Mouse (Mus musculus) heart, embryonic 10.5 days (tissue): Measurements from ENCODE around the gene Arid2. TPM values are rescaled to one million over a fixed set of nuclear protein-coding genes. Genes with fewer than 3 reads are reported as not detected.
A peak's percentile ranks its signal among the peaks of the same experiment; 100 is the strongest.
"Not testable (repeated sequence)": the region's sequence is repeated elsewhere in the genome, so short reads cannot be mapped to it uniquely, and the experiment has no call there.

Experiments
- DNase-seq: peaks from one replicate; pipeline ENCODE4 v3.0.0-alpha.2; 2017; ENCODE audit warnings: low spot score
- H3K27ac ChIP-seq: fragments of 300-500 bp; sonication (generic); 2 replicates; pipeline ENCODE4 v1.5.1; 2016; ENCODE audit warnings: mild to moderate bottlenecking
- H3K27me3 ChIP-seq: fragments of 300-500 bp; sonication (generic); 2 replicates; pipeline ENCODE4 v1.6.1; 2016; ENCODE audit warnings: mild to moderate bottlenecking; ENCODE audit not compliant: poor library complexity, insufficient read depth, severe bottlenecking
- H3K36me3 ChIP-seq: fragments of 300-500 bp; sonication (generic); 2 replicates; pipeline ENCODE4 v1.6.1; 2016; ENCODE audit warnings: mild to moderate bottlenecking, moderate library complexity
- H3K4me1 ChIP-seq: fragments of 300-500 bp; sonication (generic); 2 replicates; pipeline ENCODE4 v1.6.1; 2016; ENCODE audit warnings: mild to moderate bottlenecking
- H3K4me3 ChIP-seq: fragments of 300-500 bp; sonication (generic); 2 replicates; pipeline ENCODE4 v1.5.1; 2016; ENCODE audit warnings: mild to moderate bottlenecking, moderate library complexity
- H3K9me3 ChIP-seq: fragments of 300-500 bp; sonication (generic); 2 replicates; pipeline ENCODE4 v1.6.1; 2016; ENCODE audit warnings: mild to moderate bottlenecking, moderate library complexity
- WGBS: fragments of 180-500 bp; shearing (Covaris S2); methylation state at CpG from one replicate; pipeline ENCODE4 v1.1.7; 2016; 5-methylcytosine and 5-hydroxymethylcytosine counted together
- polyA plus RNA-seq: library from polyadenylated mRNA; unstranded; fragments of >200 nt; fragmentation: Nextera tagmentation; extraction: Ambion mirVana; gene quantifications from 2 replicates; pipeline ENCODE4 v1.2.1, GENCODE M21; 2016

Gene Arid2
- 18.3 and 22.0 TPM in 2 replicates for polyA plus RNA-seq

- whole genome bisulfite sequencing = 2% methylated on average over 51 of the region's 67 CpGs
- H3K9me3 ChIP-seq = no peaks in the 10 kb centered on the region
These were observed at the start of gene Arid2 for GRCm38 (mm10) chr15:96287369-96287975. TSS of gene Arid2 (plus strand) at chr15:96287518.

GRCm38 (mm10) chr15:96238071-96238470, 49.2 kb upstream of the Arid2 start:
- no peak overlapping the region for H3K4me3 ChIP-seq
- no peak overlapping the region for H3K27ac ChIP-seq
- no peaks in the 10 kb centered on the region for H3K4me1 ChIP-seq
- WGBS = 77% methylated on average over 4 of the region's 4 CpGs
- no peak for DNase-seq
- no peaks in the 10 kb centered on the region for H3K9me3 ChIP-seq
- H3K27me3 ChIP-seq = no peaks in the 10 kb centered on the region
- no peaks in the 10 kb centered on the region for H3K36me3 ChIP-seq

More at GRCm38 (mm10) chr15:96287369-96287975, at the start of gene Arid2:
- Histone ChIP-seq H3K36me3 (peaks cover 9% of the 10 kb centered on the region; the same call in 1 of the 2 replicates), H3K4me3 (peak within 1 kb of the TSS; percentile 89), H3K4me1 (peaks cover 5% of the 10 kb centered on the region; the same call in 1 of the 2 replicates), H3K27ac (peak within 1 kb of the TSS; percentile 100), H3K27me3 (no peaks in the 10 kb centered on the region)
- DNase-seq = peak; percentile 87

GRCm38 (mm10) chr15:96244171-96244570, 43.1 kb upstream of the Arid2 start:
- no peaks in the 10 kb centered on the region for H3K9me3 ChIP-seq
- WGBS = 86% methylated on average over 6 of the region's 6 CpGs
- H3K27me3 ChIP-seq = no peaks in the 10 kb centered on the region
- H3K36me3 ChIP-seq = no peaks in the 10 kb centered on the region
- H3K4me1 ChIP-seq = 0 out of 2 replicates have a peak, but pooled peaks cover 3% of the 10 kb centered on the region
- H3K4me3 ChIP-seq = no peak overlapping the region
- DNase-seq = no peak
- H3K27ac ChIP-seq = no peak overlapping the region

- not testable (repeated sequence) for DNase-seq, H3K36me3 ChIP-seq
- 48% methylated on average over 10 of the region's 10 CpGs for WGBS
These were observed 42.6 kb upstream of the Arid2 start for GRCm38 (mm10) chr15:96244715-96245114.

GRCm38 (mm10) chr15:96253827-96254226, 33.5 kb upstream of the Arid2 start:
- Histone ChIP-seq H3K9me3 (no peaks in the 10 kb centered on the region), H3K36me3 (no peaks in the 10 kb centered on the region), H3K27ac (peak overlapping the region; percentile 59), H3K4me3 (peak overlapping the region; percentile 54), H3K27me3 (no peaks in the 10 kb centered on the region), H3K4me1 (peaks cover 9% of the 10 kb centered on the region)
- DNase-seq = no peak
- 2% methylated on average over 7 of the region's 7 CpGs for WGBS

More at GRCm38 (mm10) chr15:96244715-96245114, 42.6 kb upstream of the Arid2 start:
- H3K27ac ChIP-seq, H3K9me3 ChIP-seq, H3K4me1 ChIP-seq, H3K4me3 ChIP-seq, H3K27me3 ChIP-seq: not testable (repeated sequence)

- H3K27me3 ChIP-seq = no peaks in the 10 kb centered on the region
- no peaks in the 10 kb centered on the region for H3K36me3 ChIP-seq
- DNase-seq = no peak
- peak overlapping the region; percentile 59 for H3K27ac ChIP-seq
- H3K9me3 ChIP-seq = no peaks in the 10 kb centered on the region
- H3K4me3 ChIP-seq = peak overlapping the region; percentile 54
- WGBS = 4% methylated on average over 17 of the region's 17 CpGs
- H3K4me1 ChIP-seq = peaks cover 9% of the 10 kb centered on the region
These were observed 33.0 kb upstream of the Arid2 start for GRCm38 (mm10) chr15:96254356-96254755.

GRCm38 (mm10) chr15:96257781-96258180, 29.5 kb upstream of the Arid2 start:
- DNase-seq = no peak
- H3K4me3 ChIP-seq = no peak overlapping the region; the same call in 1 of the 2 replicates
- H3K4me1 ChIP-seq = peaks cover 9% of the 10 kb centered on the region
- no peaks in the 10 kb centered on the region for H3K27me3 ChIP-seq
- no peaks in the 10 kb centered on the region for H3K36me3 ChIP-seq
- peaks cover 8% of the 10 kb centered on the region; the same call in 1 of the 2 replicates for H3K9me3 ChIP-seq
- WGBS = 72% methylated on average over 5 of the region's 5 CpGs
- H3K27ac ChIP-seq = no peak overlapping the region

GRCm38 (mm10) chr15:96264614-96265013, 22.7 kb upstream of the Arid2 start:
- Histone ChIP-seq H3K36me3 (peaks cover 47% of the 10 kb centered on the region), H3K9me3 (peaks cover 17% of the 10 kb centered on the region; the same call in 1 of the 2 replicates), H3K27me3 (no peaks in the 10 kb centered on the region), H3K27ac (no peak overlapping the region), H3K4me3 (no peak overlapping the region), H3K4me1 (peaks cover 12% of the 10 kb centered on the region)
- WGBS = 95% methylated on average over 3 of the region's 3 CpGs
- no peak for DNase-seq

- Histone ChIP-seq H3K27ac (no peak overlapping the region), H3K36me3 (peaks cover 53% of the 10 kb centered on the region), H3K27me3 (no peaks in the 10 kb centered on the region), H3K4me3 (no peak overlapping the region), H3K4me1 (peaks cover 32% of the 10 kb centered on the region), H3K9me3 (peaks cover 8% of the 10 kb centered on the region; the same call in 1 of the 2 replicates)
- WGBS = 39% methylated on average over 9 of the region's 9 CpGs
- no peak for DNase-seq
These were observed 19.4 kb upstream of the Arid2 start for GRCm38 (mm10) chr15:96267933-96268332.

- Histone ChIP-seq H3K36me3 (peaks cover 57% of the 10 kb centered on the region), H3K4me3 (no peak overlapping the region), H3K4me1 (peaks cover 34% of the 10 kb centered on the region), H3K27me3 (no peaks in the 10 kb centered on the region), H3K9me3 (peaks cover 6% of the 10 kb centered on the region; the same call in 1 of the 2 replicates), H3K27ac (no peak overlapping the region)
- DNase-seq = no peak
- 87% methylated on average over 9 of the region's 9 CpGs for WGBS
These were observed 18.7 kb upstream of the Arid2 start for GRCm38 (mm10) chr15:96268610-96269009.

- Histone ChIP-seq H3K36me3 (peaks cover 60% of the 10 kb centered on the region), H3K4me1 (peaks cover 39% of the 10 kb centered on the region), H3K9me3 (peaks cover 6% of the 10 kb centered on the region; the same call in 1 of the 2 replicates), H3K27ac (no peak overlapping the region), H3K27me3 (no peaks in the 10 kb centered on the region), H3K4me3 (no peak overlapping the region)
- 86% methylated on average over 4 of the region's 4 CpGs for WGBS
- DNase-seq = no peak
These were observed 17.9 kb upstream of the Arid2 start for GRCm38 (mm10) chr15:96269402-96269801.

- 85% methylated on average over 10 of the region's 10 CpGs for WGBS
- peaks cover 53% of the 10 kb centered on the region for H3K36me3 ChIP-seq
- H3K4me1 ChIP-seq = peaks cover 46% of the 10 kb centered on the region
- DNase-seq = no peak
- H3K4me3 ChIP-seq = no peak overlapping the region
- H3K27me3 ChIP-seq = no peaks in the 10 kb centered on the region
- H3K27ac ChIP-seq = no peak overlapping the region
- peaks cover 6% of the 10 kb centered on the region; the same call in 1 of the 2 replicates for H3K9me3 ChIP-seq
These were observed 16.9 kb upstream of the Arid2 start for GRCm38 (mm10) chr15:96270272-96270880.

- DNase-seq = no peak
- H3K27ac ChIP-seq = no peak overlapping the region
These were observed 15.0 kb upstream of the Arid2 start for GRCm38 (mm10) chr15:96272356-96272755.

More at GRCm38 (mm10) chr15:96272356-96272755, 15.0 kb upstream of the Arid2 start:
- WGBS = 78% methylated on average over 11 of the region's 11 CpGs
- Histone ChIP-seq H3K27me3 (no peaks in the 10 kb centered on the region), H3K4me3 (no peak overlapping the region), H3K9me3 (no peaks in the 10 kb centered on the region), H3K36me3 (peaks cover 45% of the 10 kb centered on the region), H3K4me1 (peaks cover 64% of the 10 kb centered on the region)
